Mouse (Mus musculus): ENCODE data around the gene Cdc14b.

DNA sequence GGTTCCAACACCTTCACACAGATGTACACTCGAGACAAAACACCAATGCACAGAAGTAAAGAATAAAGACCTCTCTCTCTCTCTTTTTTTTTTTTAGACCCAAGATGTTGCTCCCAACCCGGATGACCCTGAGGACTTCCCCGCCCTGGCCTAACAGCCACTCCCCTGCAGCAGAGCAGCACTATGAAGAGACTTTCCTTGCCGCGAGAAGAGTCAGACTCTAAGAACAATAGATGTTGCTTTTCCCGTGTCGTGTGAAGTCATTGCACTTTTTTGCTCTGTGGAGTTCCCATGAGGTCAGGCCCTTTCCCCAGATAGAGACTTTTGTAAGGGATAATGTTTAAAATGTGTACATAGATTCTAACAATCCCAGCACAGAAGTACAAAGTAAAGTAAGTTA lies 89.9 kb downstream of the Cdc14b start:
- TF ChIP-seq TCF12 (IDR thresholded peaks at IDR 0.05; ENCODE audit: insufficient read depth, poor library complexity, severe bottlenecking) (no peak), USF1 (IDR thresholded peaks at IDR 0.05; ENCODE audit: low read depth) (no peak), CEBPB (IDR thresholded peaks at IDR 0.05; ENCODE audit: insufficient read depth, poor library complexity, severe bottlenecking) (no peak)
